Mouse (Mus musculus) brain, embryonic 14.5 days (tissue): ENCODE data around the gene M1ap.

Experiments
- CTCF ChIP-seq: fragments of 200-500 bp; IDR thresholded peaks from 2 replicates; pipeline ENCODE4 v1.5.1; 2012; ENCODE audit warnings: inconsistent platforms, mild to moderate bottlenecking, moderate library complexity, borderline replicate concordance; ENCODE audit not compliant: insufficient read depth, insufficient read length; ENCODE audit errors: extremely low read depth
- POLR2A ChIP-seq: fragments of 200-500 bp; IDR thresholded peaks from 2 replicates; pipeline ENCODE4 v1.6.1; 2012; ENCODE audit warnings: mild to moderate bottlenecking, inconsistent platforms, borderline replicate concordance; ENCODE audit not compliant: poor library complexity, insufficient read depth, insufficient read length, severe bottlenecking; ENCODE audit errors: extremely low read depth

GRCm38 (mm10) chr6:82945750-82946149, 952 bp upstream of the M1ap start:
- TF ChIP-seq CTCF: peak; percentile 57
- no peak for TF ChIP-seq POLR2A
